Mouse (Mus musculus): ENCODE data around the gene Olfr1412. TPM values are rescaled to one million over a fixed set of nuclear protein-coding genes. Genes with fewer than 3 reads are reported as not detected.

The Olfr1412 gene
- total and polyA plus RNA-seq, 3 experiments: 0.16 TPM; not detected in 2

DNA sequence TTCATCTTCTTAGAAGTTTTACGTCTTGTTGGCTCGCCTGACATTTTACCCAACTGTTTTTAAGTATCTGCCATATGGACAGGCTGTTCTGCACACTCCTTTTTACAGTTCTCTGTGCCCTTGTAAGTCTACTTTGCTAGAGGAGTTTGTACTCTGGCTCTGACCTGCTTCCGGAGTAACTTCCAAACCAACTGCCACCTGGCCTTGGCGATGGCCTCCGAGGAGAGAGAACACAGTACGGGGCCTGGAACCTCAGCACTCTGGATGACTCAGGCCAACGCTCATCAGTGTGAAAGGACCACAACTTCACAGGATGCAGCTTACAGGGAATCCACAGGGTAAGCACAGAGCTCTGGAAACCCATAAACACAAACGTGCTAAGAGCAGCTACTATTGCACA lies 48.1 kb downstream of the Olfr1412 start:
- Histone ChIP-seq H3K36me3 (replicated peaks) (peaks cover 40% of the 10 kb centered on the region), H3K4me1 (ENCODE audit: insufficient read depth, low read depth, low read length) (peaks cover 8% of the 10 kb centered on the region), H3K27me3 (ENCODE audit: insufficient read depth, low read length) (peaks cover 13% of the 10 kb centered on the region), H3K4me3 (ENCODE audit: low read depth, low read length) (no peak overlapping the region), H3K9me3 (replicated peaks) (no peaks in the 10 kb centered on the region)
- DNase-seq (ENCODE audit: low spot score) (no peak), ATAC-seq (ENCODE audit: extremely low read depth, insufficient number of reproducible peaks, low FRiP score, poor library complexity, severe bottlenecking) (no peak)
- TF ChIP-seq GATA1 (IDR thresholded peaks at IDR 0.05; ENCODE audit: borderline replicate concordance, low read length) (no peak), GATA2 (IDR thresholded peaks at IDR 0.05; ENCODE audit: borderline replicate concordance, low read depth, low read length) (no peak), POLR2AphosphoS5 (IDR thresholded peaks at IDR 0.05; ENCODE audit: insufficient replicate concordance, low read depth, low read length) (no peak), CTCF (IDR thresholded peaks at IDR 0.05; ENCODE audit: low read depth, low read length) (no peak), TAL1 (conservative IDR thresholded peaks at IDR 0.05; ENCODE audit: low read depth, low read length) (no peak)

DNA sequence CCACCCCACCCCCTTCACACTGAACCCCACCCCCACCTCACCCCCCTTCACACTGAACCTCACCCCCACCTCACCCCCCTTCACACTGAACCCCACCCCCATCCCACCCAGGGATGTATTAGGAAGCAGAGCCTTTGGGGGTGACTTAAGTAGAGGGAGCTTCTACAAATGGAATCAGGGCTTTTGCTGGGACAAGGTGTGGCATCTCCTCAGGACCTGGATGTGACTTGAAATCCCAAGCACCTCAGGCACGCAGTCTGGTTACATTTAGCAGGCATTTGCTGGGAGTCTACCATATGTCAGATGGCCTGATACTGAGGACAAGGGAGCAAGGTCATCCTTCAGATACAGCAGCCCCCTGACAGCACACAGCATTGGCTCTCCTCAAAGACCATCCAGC lies 49.0 kb downstream of the Olfr1412 start:
- Histone ChIP-seq H3K4me3 (ENCODE audit: low read depth, low read length) (no peak overlapping the region), H3K9me3 (replicated peaks) (no peaks in the 10 kb centered on the region), H3K4me1 (ENCODE audit: insufficient read depth, low read depth, low read length) (peaks cover 14% of the 10 kb centered on the region), H3K27me3 (ENCODE audit: insufficient read depth, low read length) (peaks cover 10% of the 10 kb centered on the region), H3K36me3 (replicated peaks) (peaks cover 49% of the 10 kb centered on the region)
- TF ChIP-seq GATA1 (IDR thresholded peaks at IDR 0.05; ENCODE audit: borderline replicate concordance, low read length) (no peak), GATA2 (IDR thresholded peaks at IDR 0.05; ENCODE audit: borderline replicate concordance, low read depth, low read length) (no peak), TAL1 (conservative IDR thresholded peaks at IDR 0.05; ENCODE audit: low read depth, low read length) (no peak), POLR2AphosphoS5 (IDR thresholded peaks at IDR 0.05; ENCODE audit: insufficient replicate concordance, low read depth, low read length) (no peak), CTCF (IDR thresholded peaks at IDR 0.05; ENCODE audit: low read depth, low read length) (no peak)
- DNase-seq (ENCODE audit: low spot score) (no peak), ATAC-seq (ENCODE audit: extremely low read depth, insufficient number of reproducible peaks, low FRiP score, poor library complexity, severe bottlenecking) (no peak)

GRCm38 (mm10) chr1:92634976-92635599 lies 49.5 kb downstream of the Olfr1412 start:
- H3K4me1 ChIP-seq (ENCODE audit: insufficient read depth, low read depth, low read length): peaks cover 19% of the 10 kb centered on the region
- H3K36me3 ChIP-seq (replicated peaks): peaks cover 54% of the 10 kb centered on the region
- no peak overlapping the region for H3K4me3 ChIP-seq (ENCODE audit: low read depth, low read length)
- TF ChIP-seq TAL1 (conservative IDR thresholded peaks at IDR 0.05; ENCODE audit: low read depth, low read length) (no peak), CTCF (IDR thresholded peaks at IDR 0.05; ENCODE audit: low read depth, low read length) (no peak), GATA2 (IDR thresholded peaks at IDR 0.05; ENCODE audit: borderline replicate concordance, low read depth, low read length) (no peak)
- no peak for DNase-seq (ENCODE audit: low spot score)
- no peaks in the 10 kb centered on the region for H3K9me3 ChIP-seq (replicated peaks)
- no peak for ATAC-seq (ENCODE audit: extremely low read depth, insufficient number of reproducible peaks, low FRiP score, poor library complexity, severe bottlenecking)
- peaks cover 9% of the 10 kb centered on the region for H3K27me3 ChIP-seq (ENCODE audit: insufficient read depth, low read length)

DNA sequence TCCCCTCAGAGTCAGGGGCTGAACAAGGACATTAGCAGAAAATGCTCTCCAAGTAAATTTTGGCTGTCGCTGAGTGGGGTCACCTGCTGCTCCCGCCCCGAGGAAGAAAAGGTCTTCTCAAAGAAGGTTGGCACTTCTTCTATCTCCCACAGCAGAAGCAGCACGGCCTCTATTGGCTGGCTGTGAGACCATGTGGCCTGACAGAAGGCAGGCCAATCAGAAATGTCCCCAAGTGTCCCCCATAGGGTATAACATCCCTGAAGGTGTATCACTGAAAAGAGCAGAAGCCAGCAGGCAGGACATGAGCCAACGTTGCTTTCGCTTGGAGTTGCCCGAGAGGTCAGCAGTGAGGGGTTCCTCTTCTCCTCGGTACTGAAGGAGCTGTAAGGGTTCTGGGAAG lies 50.4 kb downstream of the Olfr1412 start:
- H3K4me3 ChIP-seq (ENCODE audit: low read depth, low read length): no peak overlapping the region
- H3K4me1 ChIP-seq (ENCODE audit: insufficient read depth, low read depth, low read length): peaks cover 28% of the 10 kb centered on the region
- DNase-seq (ENCODE audit: low spot score): no peak
- no peaks in the 10 kb centered on the region for H3K9me3 ChIP-seq (replicated peaks)
- ATAC-seq (ENCODE audit: extremely low read depth, insufficient number of reproducible peaks, low FRiP score, poor library complexity, severe bottlenecking): no peak
- peaks cover 6% of the 10 kb centered on the region; the same call in 1 of the 2 replicates for H3K27me3 ChIP-seq (ENCODE audit: insufficient read depth, low read length)
- peaks cover 61% of the 10 kb centered on the region for H3K36me3 ChIP-seq (replicated peaks)
- no peak for TF ChIP-seq GATA1 (IDR thresholded peaks at IDR 0.05; ENCODE audit: borderline replicate concordance, low read length)
- TF ChIP-seq GATA2 (IDR thresholded peaks at IDR 0.05; ENCODE audit: borderline replicate concordance, low read depth, low read length): no peak
- TF ChIP-seq TAL1 (conservative IDR thresholded peaks at IDR 0.05; ENCODE audit: low read depth, low read length): no peak
- no peak for TF ChIP-seq POLR2AphosphoS5 (IDR thresholded peaks at IDR 0.05; ENCODE audit: insufficient replicate concordance, low read depth, low read length)
- no peak for TF ChIP-seq CTCF (IDR thresholded peaks at IDR 0.05; ENCODE audit: low read depth, low read length)

- ATAC-seq (ENCODE audit: extremely low read depth, insufficient number of reproducible peaks, low FRiP score, poor library complexity, severe bottlenecking) (no peak), DNase-seq (ENCODE audit: low spot score) (no peak)
- Histone ChIP-seq H3K4me1 (ENCODE audit: insufficient read depth, low read depth, low read length) (peaks cover 33% of the 10 kb centered on the region), H3K27me3 (ENCODE audit: insufficient read depth, low read length) (peaks cover 4% of the 10 kb centered on the region; the same call in 1 of the 2 replicates), H3K36me3 (replicated peaks) (peaks cover 61% of the 10 kb centered on the region), H3K9me3 (replicated peaks) (no peaks in the 10 kb centered on the region), H3K4me3 (ENCODE audit: low read depth, low read length) (no peak overlapping the region)
- TF ChIP-seq GATA2 (IDR thresholded peaks at IDR 0.05; ENCODE audit: borderline replicate concordance, low read depth, low read length) (no peak), GATA1 (IDR thresholded peaks at IDR 0.05; ENCODE audit: borderline replicate concordance, low read length) (no peak), CTCF (IDR thresholded peaks at IDR 0.05; ENCODE audit: low read depth, low read length) (no peak), POLR2AphosphoS5 (IDR thresholded peaks at IDR 0.05; ENCODE audit: insufficient replicate concordance, low read depth, low read length) (no peak), TAL1 (conservative IDR thresholded peaks at IDR 0.05; ENCODE audit: low read depth, low read length) (no peak)
Measured at GRCm38 (mm10) chr1:92636676-92637075, 51.1 kb downstream of the Olfr1412 start.

GRCm38 (mm10) chr1:92637501-92638172 lies 52.1 kb downstream of the Olfr1412 start:
- no peak for DNase-seq (ENCODE audit: low spot score)
- no peaks in the 10 kb centered on the region for H3K27me3 ChIP-seq (ENCODE audit: insufficient read depth, low read length)
- H3K4me1 ChIP-seq (ENCODE audit: insufficient read depth, low read depth, low read length): peaks cover 41% of the 10 kb centered on the region
- H3K9me3 ChIP-seq (replicated peaks): no peaks in the 10 kb centered on the region
- H3K4me3 ChIP-seq (ENCODE audit: low read depth, low read length): no peak overlapping the region
- peaks cover 61% of the 10 kb centered on the region for H3K36me3 ChIP-seq (replicated peaks)
- no peak for ATAC-seq (ENCODE audit: extremely low read depth, insufficient number of reproducible peaks, low FRiP score, poor library complexity, severe bottlenecking)
- TF ChIP-seq GATA2 (IDR thresholded peaks at IDR 0.05; ENCODE audit: borderline replicate concordance, low read depth, low read length) (no peak), CTCF (IDR thresholded peaks at IDR 0.05; ENCODE audit: low read depth, low read length) (no peak), TAL1 (conservative IDR thresholded peaks at IDR 0.05; ENCODE audit: low read depth, low read length) (no peak), GATA1 (IDR thresholded peaks at IDR 0.05; ENCODE audit: borderline replicate concordance, low read length) (no peak), POLR2AphosphoS5 (IDR thresholded peaks at IDR 0.05; ENCODE audit: insufficient replicate concordance, low read depth, low read length) (no peak)

Data from G1E (cell line).